Mouse (Mus musculus) ES-Bruce4 (cell line): ENCODE measurements around the gene Scgb1b27. TPM values are rescaled to one million over a fixed set of nuclear protein-coding genes. Genes with fewer than 3 reads are reported as not detected.

Source experiments
- polyA plus RNA-seq: library from polyadenylated mRNA; stranded (reverse); fragments of >200 nt; gene quantifications from 2 replicates; pipeline ENCODE4 v1.2.4, GENCODE M21; 2011; ENCODE audit warnings: low read depth; ENCODE audit not compliant: missing spikeins, insufficient read depth, insufficient read length

The Scgb1b27 gene
- polyA plus RNA-seq, 1 experiment: not detected

Other genes starting within 250 kb of the Scgb1b27 start
- not detected in 2 replicates for gene Scgb2b26, start 76.4 kb upstream of the Scgb1b27 start, polyA plus RNA-seq
- not detected in 2 replicates for gene Scgb2b27, start 7.5 kb upstream of the Scgb1b27 start, polyA plus RNA-seq
- not detected in 2 replicates for gene Scgb1b30, start 73.9 kb downstream of the Scgb1b27 start, polyA plus RNA-seq
- gene Wtip, start 111.8 kb downstream of the Scgb1b27 start, polyA plus RNA-seq: 43.3 and 55.5 TPM in 2 replicates
- gene Uba2, start 148.1 kb downstream of the Scgb1b27 start, polyA plus RNA-seq: 220 and 223 TPM in 2 replicates
- gene Pdcd2l, start 175.2 kb downstream of the Scgb1b27 start, polyA plus RNA-seq: 37.5 and 38.0 TPM in 2 replicates
- gene Gpi1, start 208.9 kb downstream of the Scgb1b27 start, polyA plus RNA-seq: 655 and 670 TPM in 2 replicates
- gene Gm6096, start 229.6 kb downstream of the Scgb1b27 start, polyA plus RNA-seq: not detected in 2 replicates